Mouse (Mus musculus) forelimb bud, embryonic 11.5 days (tissue): ENCODE measurements around the gene Nr0b2.

Source experiments
- DNase-seq: peaks from one replicate; pipeline ENCODE4 v3.0.0-alpha.2; 2012; ENCODE audit warnings: low read depth, low spot score

Nr0b2 gene

DNA sequence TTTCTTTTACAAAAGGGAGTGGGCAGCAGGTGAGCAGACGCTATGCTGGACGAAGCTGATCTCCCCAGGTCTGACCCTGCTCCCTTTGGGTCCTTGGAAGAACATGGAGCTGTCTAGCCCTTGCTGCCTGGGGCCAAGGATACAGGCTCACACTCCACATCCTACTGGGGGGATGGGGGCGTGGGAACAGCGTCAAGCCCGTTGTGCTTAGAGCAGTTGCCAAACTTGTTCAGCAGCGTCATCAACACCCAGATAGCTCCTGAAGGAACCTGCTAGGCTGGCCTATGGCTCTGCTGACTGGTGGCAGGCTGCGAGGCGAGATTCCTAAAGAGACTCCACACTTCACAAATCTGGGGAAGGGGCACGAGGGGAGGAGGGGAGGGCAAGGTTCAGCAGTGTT is 52.2 kb downstream of the Nr0b2 start:
- DNase-seq, result no peak
